Mouse (Mus musculus) kidney, adult 2 months (tissue): Measurements from ENCODE around the gene Gm13178.

ENCODE experiments used
- CTCF ChIP-seq: fragments of 200-500 bp; conservative IDR thresholded peaks from 2 replicates; pipeline ENCODE4 v1.5.1; 2011; ENCODE audit warnings: low read depth, mild to moderate bottlenecking, control low read depth, low read length, moderate library complexity, mixed read lengths; ENCODE audit not compliant: insufficient read depth, insufficient read length
- POLR2A ChIP-seq: fragments of 200-500 bp; IDR thresholded peaks from one replicate; pipeline ENCODE4 v1.6.1; 2011; ENCODE audit warnings: low read depth, low read length, control low read depth

DNA sequence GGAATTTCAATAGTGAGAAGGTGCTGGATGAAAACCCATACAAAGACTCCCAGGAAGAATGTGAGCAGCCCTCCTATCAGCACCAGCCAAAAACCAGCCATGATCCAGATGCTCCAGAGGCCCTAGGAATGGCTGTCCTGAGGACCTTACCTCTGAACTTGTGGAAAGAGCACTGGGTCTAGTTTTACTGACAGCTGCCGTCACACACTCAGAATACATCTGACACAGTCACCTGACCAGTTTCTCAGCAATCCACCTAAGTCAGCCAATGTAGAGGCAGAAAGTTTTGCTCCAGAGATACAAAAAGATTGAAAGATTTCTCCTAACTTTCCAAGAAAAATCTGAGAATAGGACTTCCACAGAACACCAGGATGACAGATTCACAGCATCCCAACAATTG is at the start of gene Gm13178:
- TF ChIP-seq POLR2A, result no peak
- TF ChIP-seq CTCF, result no peak
